24 mouse cellular contexts compared by ENCODE assay signal in genomic region chr10:50929281-50929680, GRCm38 (mm10). TPM values are rescaled to one million over a fixed set of nuclear protein-coding genes. Genes with fewer than 3 reads are reported as not detected.
"Had no signal": no experiment of that assay in that cellular context is flagged by ENCODE, and none has a peak within 500 bp of the region (broad histone marks: within the 10 kb centered on the region; RNA-seq: fewer than 3 reads in every experiment).

No protein-coding gene starts in this region.

- DNase-seq: liver, embryonic 13.5 days; liver, postnatal 0 days; lung, adult 2 months; lung, postnatal 14 days; lung, postnatal 36 days; midbrain, embryonic 14.5 days; right cerebral cortex, postnatal 14 days; spleen, adult 18-20 months; thymus, adult 18-20 months; thymus, postnatal 14 days; thymus, postnatal 36 days had no signal

- H3K4me1 ChIP-seq: liver, embryonic 13.5 days; liver, embryonic 15.5 days; lung, embryonic 15.5 days; megakaryocyte, embryonic 14.5 days; neural tube, embryonic 12.5 days had no signal

- ATAC-seq: liver, postnatal 0 days; lung, postnatal 0 days; midbrain, embryonic 16.5 days had no signal

- H3K36me3 ChIP-seq: liver, embryonic 13.5 days; liver, embryonic 15.5 days; lung, embryonic 15.5 days; midbrain, embryonic 12.5 days; neural tube, embryonic 12.5 days had no signal

- H3K27ac ChIP-seq: liver, embryonic 13.5 days; liver, embryonic 15.5 days; lung, embryonic 15.5 days; macrophage; midbrain, embryonic 12.5 days; neural tube, embryonic 12.5 days had no signal

- H3K27me3 ChIP-seq: liver, embryonic 13.5 days; liver, embryonic 15.5 days; lung, embryonic 15.5 days; neural tube, embryonic 12.5 days had no signal

- H3K4me2 ChIP-seq: liver, embryonic 13.5 days; liver, embryonic 15.5 days; lung, embryonic 15.5 days; midbrain, embryonic 12.5 days; neural tube, embryonic 12.5 days had no signal

- H3K4me3 ChIP-seq: liver, embryonic 13.5 days; liver, embryonic 15.5 days; lung, embryonic 15.5 days; megakaryocyte, embryonic 14.5 days; midbrain, embryonic 12.5 days; neural tube, embryonic 12.5 days had no signal

- H3K9ac ChIP-seq: liver, embryonic 13.5 days; liver, embryonic 15.5 days; liver, postnatal 0 days; lung, embryonic 15.5 days; midbrain, embryonic 12.5 days; neural tube, embryonic 12.5 days had no signal

- H3K9me3 ChIP-seq: liver, embryonic 13.5 days; liver, embryonic 15.5 days; lung, embryonic 15.5 days; megakaryocyte, embryonic 14.5 days; midbrain, embryonic 12.5 days; neural tube, embryonic 12.5 days had no signal

RNA-seq across cellular contexts. Expression of gene Sim1, which starts 34.7 kb away (rescaled TPM):
- total RNA-seq: megakaryocyte progenitor cell, adult 5-6 weeks; monocyte, adult 5-6 weeks; neutrophil, adult 5-6 weeks had no signal
- polyA plus RNA-seq: liver, embryonic 13.5 days; liver, embryonic 15.5 days; liver, postnatal 0 days; lung, embryonic 15.5 days; lung, postnatal 0 days; macrophage; small intestine, adult 2 months; stomach, embryonic 14.5 days had no signal
